Mouse (Mus musculus) adrenal gland (tissue): ENCODE measurements around the gene Olfr1416.

Experiments
- intact Hi-C: fragments of 180-260 bp; cut with DNase I; formaldehyde crosslinking; loops from one replicate; pipeline ENCODE4 v1.15.1; 2025
- microRNA-seq, 2 experiments: library from miRNA; unstranded; fragments of <30 nt; microRNA quantifications; one replicate each; pipeline ENCODE4; 2019

The Olfr1416 gene

GRCm38 (mm10) chr1:92432791-92433190 is 52.1 kb downstream of the Olfr1416 start:
- intact Hi-C loops = no loop called here

- intact Hi-C loops = no loop called here
Measured at GRCm38 (mm10) chr1:92432098-92432497, 52.8 kb downstream of the Olfr1416 start.

- intact Hi-C loops = no loop called here
Measured at GRCm38 (mm10) chr1:92431420-92431819, 53.5 kb downstream of the Olfr1416 start.

GRCm38 (mm10) chr1:92430991-92431390 is 53.9 kb downstream of the Olfr1416 start:
- intact Hi-C loops = no loop called here

Small RNA genes within 50 kb of the gene (microRNA-seq; reads per million reads assigned to microRNA genes)
- gene Mir6900 = 1.5 to 2.5 reads per million in 2 experiments
